Mouse (Mus musculus) subcutaneous adipose tissue, adult 2 months (tissue): ENCODE results near the gene Secisbp2. TPM values are rescaled to one million over a fixed set of nuclear protein-coding genes. Genes with fewer than 3 reads are reported as not detected.

ENCODE experiments used
- polyA plus RNA-seq: library from polyadenylated mRNA; depleted of rRNA; stranded (reverse); fragments of >200 nt; gene quantifications from 2 replicates; pipeline ENCODE4 v1.2.3, GENCODE M21; 2012; ENCODE audit warnings: low replicate concordance; rRNA removed

Gene Secisbp2
- polyA plus RNA-seq, result 15.0 and 25.2 TPM in 2 replicates

DNA sequence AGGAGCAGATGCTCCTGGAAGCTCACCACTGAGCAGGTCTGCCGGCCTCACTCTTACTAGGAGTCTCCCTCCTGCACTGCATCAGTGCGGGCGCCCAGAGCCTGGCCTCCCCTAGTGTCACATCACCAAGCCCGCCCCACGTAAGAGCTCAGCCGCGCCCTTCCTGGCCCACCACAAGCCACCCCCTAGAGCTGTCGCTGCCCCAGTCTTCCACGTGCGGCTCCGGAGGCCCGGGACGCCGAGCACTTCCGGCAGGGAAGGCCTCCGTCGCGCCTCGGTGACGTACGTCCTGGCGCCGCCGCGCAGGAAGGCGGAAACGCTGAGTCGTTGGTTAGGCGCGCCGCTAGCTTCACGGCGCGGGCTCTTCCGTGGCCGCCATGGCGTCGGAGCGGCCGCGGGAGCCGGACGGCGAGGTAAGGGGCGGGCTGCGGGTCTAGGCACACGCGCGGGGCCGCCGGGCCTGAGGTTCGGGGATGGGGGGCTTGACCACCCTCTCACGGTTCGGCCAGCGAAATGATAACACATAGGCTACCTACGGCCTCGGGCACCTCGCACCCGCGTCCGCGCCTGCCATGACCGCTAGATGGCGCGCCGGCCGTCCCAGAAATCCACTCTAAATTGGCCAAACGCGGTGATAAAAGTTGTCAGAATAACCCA is at the start of gene Secisbp2:
Gene Secisbp2, plus strand, starts transcription at position 290 of the 657 bp plus-strand sequence.

GRCm38 (mm10) chr13:51644829-51645789 is 6.4 kb upstream of the Secisbp2 start, which contains the start of gene Cks2:
TSS of gene Cks2 (plus strand) at chr13:51645232.

Other genes with a start within 250 kb of the Secisbp2 start
- 14.5 and 16.8 TPM in 2 replicates for gene S1pr3, start 243.1 kb upstream of the Secisbp2 start, polyA plus RNA-seq
- 0.57 and 5.6 TPM in 2 replicates for gene Shc3, start 82.3 kb upstream of the Secisbp2 start, polyA plus RNA-seq
- gene Cks2, start 6.5 kb upstream of the Secisbp2 start, polyA plus RNA-seq, result 5.6 and 16.7 TPM in 2 replicates
- 3.1 and 19.4 TPM in 2 replicates for gene Sema4d, start 142.1 kb downstream of the Secisbp2 start, polyA plus RNA-seq
- gene Gadd45g, start 195.0 kb downstream of the Secisbp2 start, polyA plus RNA-seq, result 56.7 and 96.2 TPM in 2 replicates